Mouse (Mus musculus): ENCODE measurements around the gene Pcbp1. TPM values are rescaled to one million over a fixed set of nuclear protein-coding genes. Genes with fewer than 3 reads are reported as not detected.
"Not testable (repeated sequence)": the region's sequence is repeated elsewhere in the genome, so short reads cannot be mapped to it uniquely, and the experiment has no call there.

The Pcbp1 gene
- total RNA-seq, 2 experiments from 2014 or later: 179 to 184 TPM

DNA sequence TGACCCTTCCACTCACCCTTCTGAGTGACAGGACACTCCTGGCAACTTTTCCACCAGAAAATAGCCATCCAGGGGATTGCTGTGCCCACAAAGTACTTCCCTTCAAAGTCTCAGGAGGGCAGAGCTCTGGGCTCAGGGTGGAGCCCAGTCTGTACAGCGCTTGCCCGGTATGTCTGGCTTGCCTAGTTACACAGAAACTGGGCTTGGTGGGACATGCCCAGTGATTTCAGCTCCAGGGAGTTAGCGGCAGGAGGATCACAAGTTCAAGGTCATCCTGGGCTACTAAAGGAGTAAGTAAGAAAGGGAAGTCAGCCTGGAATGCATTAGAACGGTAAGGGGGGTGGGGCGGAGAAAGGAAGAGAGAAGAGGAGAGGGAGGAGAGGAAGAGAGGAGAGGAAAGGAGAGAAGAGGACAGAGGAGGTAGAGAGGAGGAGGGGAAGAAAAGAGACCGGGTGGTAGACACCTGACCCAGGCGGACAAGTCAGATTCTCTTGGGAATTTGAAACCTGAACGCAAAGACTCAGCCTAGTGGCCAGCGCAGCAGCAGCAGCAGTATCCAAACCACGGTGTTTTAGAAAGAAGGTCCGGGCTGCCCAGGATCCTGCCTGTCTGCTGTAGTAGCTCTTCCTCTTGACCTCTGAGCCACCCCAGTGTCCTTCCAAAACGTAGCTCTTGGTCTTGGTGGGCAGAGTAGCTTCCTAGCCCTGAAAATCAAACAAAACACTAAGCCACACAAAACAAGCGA lies 28.9 kb downstream of the Pcbp1 start:
- 0 out of 2 replicates have a peak, but pooled peaks have one; percentile 31 for TF ChIP-seq CTCF (conservative IDR thresholded peaks at IDR 0.05)
- no peak for DNase-seq (ENCODE audit: low spot score in 2 of 2)
- peak overlapping the region; percentile 34 for H3K4me3 ChIP-seq
- H3K27ac ChIP-seq: peak overlapping the region; percentile 48; the same call in 1 of the 2 replicates

DNA sequence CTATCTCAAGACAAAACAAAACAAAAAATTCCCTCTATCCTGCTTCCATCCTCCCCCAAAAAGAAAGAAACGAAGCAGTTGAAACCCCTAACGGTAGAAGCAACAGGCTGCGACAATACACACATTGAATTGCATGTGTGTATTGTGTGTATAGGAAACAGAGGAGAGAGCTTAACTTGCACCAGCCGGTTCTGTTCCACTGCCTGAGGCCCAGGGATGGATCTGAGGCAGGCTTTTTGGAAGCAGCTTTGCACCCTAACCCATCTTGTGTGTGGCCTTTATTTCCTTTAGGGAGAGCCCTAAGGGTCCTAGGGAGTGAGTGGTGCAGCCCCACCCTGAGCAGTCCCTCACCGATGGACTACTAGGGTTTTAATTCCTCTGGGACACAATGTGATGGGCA lies 29.5 kb downstream of the Pcbp1 start:
- peak overlapping the region; percentile 48; the same call in 1 of the 2 replicates for H3K27ac ChIP-seq
- H3K4me3 ChIP-seq: peak overlapping the region; percentile 34; the same call in 1 of the 2 replicates
- no peak for DNase-seq (ENCODE audit: low spot score in 2 of 2)
- TF ChIP-seq CTCF (conservative IDR thresholded peaks at IDR 0.05): no peak

DNA sequence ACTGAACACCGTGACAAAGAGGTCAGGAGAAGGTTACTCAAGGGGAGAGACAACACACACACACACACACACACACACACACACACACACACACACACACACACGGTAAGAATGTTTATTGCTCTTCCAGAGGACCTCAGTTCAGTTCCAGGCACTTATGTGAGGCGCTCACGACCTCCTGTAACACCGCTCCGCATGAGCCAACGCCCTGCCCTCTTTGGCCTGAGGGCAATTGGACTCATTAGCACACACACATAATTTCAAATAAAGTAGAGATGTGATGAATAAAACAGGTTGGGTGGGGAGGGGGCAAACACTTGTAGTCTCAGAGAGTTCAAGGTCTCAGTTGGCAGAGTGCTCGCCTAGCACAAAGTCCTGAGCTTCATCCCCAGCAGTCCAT lies 30.0 kb downstream of the Pcbp1 start:
- Histone ChIP-seq H3K27ac (no peak overlapping the region), H3K4me3 (no peak overlapping the region)
- DNase-seq (ENCODE audit: low spot score in 2 of 2): no peak
- no peak for TF ChIP-seq CTCF (conservative IDR thresholded peaks at IDR 0.05)

DNA sequence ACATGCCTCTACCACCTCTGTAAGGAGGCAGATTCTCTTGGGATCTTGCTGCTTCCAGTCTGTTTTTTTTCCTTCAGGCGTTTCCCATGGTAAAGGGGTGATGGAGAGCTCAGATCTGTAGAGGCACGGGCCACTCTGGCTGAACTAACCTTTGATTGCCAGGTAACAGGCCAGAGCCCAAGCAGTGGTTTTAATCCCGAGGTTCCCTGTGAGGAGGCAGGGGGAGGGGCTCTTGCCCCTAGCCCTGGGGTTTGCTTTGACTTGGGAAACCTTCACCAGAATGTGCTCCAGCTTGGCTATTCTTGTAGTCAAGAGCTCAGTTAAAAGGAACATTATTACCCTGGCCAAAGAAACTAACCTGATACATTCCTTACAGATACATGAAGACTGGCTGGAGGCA lies 30.5 kb downstream of the Pcbp1 start:
- Histone ChIP-seq H3K4me3 (no peak overlapping the region), H3K27ac (no peak overlapping the region)
- TF ChIP-seq CTCF (conservative IDR thresholded peaks at IDR 0.05): no peak
- DNase-seq (ENCODE audit: low spot score in 2 of 2): no peak

DNA sequence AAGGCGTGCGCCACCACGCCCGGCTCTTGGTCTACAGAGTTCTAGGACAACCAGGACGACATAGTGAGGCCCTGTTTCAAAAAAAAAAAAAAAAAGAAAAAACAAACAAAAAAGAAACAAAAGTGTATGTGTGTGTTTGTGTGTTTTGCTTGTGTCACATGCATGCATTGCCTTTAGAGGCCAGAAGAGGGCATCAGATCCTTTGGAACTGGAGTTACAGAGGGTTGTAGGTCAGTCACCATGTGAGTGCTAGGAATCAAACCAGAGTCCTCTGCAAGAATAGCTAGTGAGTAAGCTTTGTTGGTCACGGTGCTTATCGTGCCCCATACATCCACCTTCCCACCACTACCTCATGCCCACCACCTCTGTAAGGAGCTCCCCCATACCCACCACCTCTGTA lies 31.4 kb downstream of the Pcbp1 start:
- no peak for DNase-seq (ENCODE audit: low spot score in 2 of 2)
- Histone ChIP-seq H3K4me3 (no peak overlapping the region), H3K27ac (no peak overlapping the region)
- TF ChIP-seq CTCF (conservative IDR thresholded peaks at IDR 0.05): peak; percentile 53

DNA sequence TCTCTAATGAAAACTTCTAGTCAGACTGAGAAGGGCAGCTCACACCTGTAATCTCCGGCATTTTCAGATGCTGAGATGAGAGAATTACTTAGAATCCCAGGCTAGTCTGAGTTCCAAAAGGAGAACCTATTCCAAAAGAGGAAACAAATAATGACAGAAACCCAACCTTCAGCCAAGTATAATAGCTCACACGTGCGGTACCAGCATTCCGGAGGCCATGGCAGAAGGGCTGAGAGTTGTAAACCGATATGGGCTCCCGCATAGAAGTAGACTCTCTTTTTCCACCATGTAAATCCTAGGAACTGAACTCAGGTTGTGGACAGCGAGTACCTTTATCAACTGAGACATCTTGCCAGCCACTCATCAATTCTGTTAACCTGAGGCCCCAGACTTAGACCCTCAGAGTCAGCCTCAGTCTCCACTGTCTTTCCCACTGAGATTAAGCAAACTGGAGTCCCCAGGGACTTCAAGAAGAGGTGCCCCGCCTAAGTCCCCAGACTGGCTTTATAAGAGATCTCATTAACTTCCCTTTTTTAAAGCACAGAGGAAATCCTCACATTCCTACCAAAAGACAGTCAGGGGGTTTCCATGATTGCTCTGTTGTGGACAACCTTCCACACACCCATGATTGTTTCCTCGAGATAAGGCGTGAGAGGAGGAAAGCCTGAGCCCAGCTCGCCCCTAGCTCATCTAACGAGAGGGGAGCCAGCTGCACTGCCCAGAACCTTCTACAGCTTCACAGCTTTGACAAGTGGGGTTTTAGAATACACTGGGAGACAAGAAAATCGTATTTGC lies 32.5 kb downstream of the Pcbp1 start:
- TF ChIP-seq CTCF (conservative IDR thresholded peaks at IDR 0.05): no peak
- H3K27ac ChIP-seq: peak overlapping the region; percentile 7; the same call in 1 of the 2 replicates
- H3K4me3 ChIP-seq: no peak overlapping the region
- DNase-seq (ENCODE audit: low spot score in 2 of 2): no peak

DNA sequence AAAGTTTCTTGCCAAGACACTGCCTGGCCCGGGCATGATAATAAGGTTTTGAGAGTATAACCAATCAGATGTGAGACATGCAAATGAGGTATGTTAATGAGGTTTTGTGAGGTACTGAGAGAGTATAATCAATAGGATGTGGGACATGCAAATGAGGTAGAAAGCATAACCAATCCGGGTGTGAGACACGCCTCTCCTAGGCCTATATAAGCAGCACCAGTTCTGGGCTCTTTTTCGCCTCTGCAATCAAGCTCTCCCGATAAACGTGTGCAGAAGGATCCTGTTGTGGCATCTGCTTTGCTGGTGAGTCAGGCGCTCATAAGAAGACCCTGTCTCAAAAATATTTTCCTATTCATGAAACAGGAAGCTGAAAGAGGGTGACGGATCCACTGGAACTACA lies 35.7 kb downstream of the Pcbp1 start:
- not testable (repeated sequence) for H3K4me3 ChIP-seq; DNase-seq (ENCODE audit: low spot score in 2 of 2); H3K27ac ChIP-seq

DNA sequence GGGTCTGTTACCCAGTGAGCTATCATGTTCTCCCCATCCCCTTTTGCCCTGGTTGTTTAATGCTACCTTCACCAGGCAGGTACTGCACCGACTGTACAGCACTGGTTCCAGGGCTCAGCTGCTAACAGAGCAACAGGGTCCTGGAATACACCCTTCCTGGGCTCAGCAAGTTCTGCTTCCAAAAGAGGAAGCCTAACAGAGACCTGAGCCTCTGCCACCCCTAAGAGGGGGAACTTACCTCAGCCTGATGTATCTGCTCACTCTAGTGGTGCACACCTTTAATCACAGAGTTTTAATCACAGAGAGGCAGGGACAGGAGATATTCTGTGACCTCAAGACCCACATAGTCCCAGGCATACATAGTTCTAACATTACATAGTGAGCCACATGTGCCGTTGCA lies 36.2 kb downstream of the Pcbp1 start:
- DNase-seq (ENCODE audit: low spot score in 2 of 2): no peak
- no peak overlapping the region for H3K4me3 ChIP-seq
- no peak for TF ChIP-seq CTCF (conservative IDR thresholded peaks at IDR 0.05)
- H3K27ac ChIP-seq: no peak overlapping the region

DNA sequence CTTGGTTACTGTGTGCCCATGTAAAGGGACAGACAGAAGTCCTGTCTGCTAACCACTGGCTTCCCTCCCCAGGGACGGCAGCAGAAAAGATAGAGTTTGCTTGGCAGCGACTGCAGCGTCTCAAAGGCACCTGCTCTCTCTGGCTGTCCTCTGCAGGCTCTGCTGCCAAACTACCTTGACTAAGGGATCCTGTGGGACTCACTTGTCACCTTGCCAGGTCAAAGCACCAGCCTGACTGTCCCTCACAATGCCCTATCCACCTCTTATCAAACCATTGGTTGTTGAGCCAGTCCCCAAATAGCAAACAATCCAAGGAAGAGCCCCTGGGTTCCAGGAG lies 38.0 kb downstream of the Pcbp1 start:
- Histone ChIP-seq H3K4me3 (no peak overlapping the region), H3K27ac (peak overlapping the region; percentile 93)
- peak in 1 of 2 experiments; percentile 13 for DNase-seq (ENCODE audit: low spot score in 2 of 2)
- TF ChIP-seq CTCF (conservative IDR thresholded peaks at IDR 0.05): no peak

DNA sequence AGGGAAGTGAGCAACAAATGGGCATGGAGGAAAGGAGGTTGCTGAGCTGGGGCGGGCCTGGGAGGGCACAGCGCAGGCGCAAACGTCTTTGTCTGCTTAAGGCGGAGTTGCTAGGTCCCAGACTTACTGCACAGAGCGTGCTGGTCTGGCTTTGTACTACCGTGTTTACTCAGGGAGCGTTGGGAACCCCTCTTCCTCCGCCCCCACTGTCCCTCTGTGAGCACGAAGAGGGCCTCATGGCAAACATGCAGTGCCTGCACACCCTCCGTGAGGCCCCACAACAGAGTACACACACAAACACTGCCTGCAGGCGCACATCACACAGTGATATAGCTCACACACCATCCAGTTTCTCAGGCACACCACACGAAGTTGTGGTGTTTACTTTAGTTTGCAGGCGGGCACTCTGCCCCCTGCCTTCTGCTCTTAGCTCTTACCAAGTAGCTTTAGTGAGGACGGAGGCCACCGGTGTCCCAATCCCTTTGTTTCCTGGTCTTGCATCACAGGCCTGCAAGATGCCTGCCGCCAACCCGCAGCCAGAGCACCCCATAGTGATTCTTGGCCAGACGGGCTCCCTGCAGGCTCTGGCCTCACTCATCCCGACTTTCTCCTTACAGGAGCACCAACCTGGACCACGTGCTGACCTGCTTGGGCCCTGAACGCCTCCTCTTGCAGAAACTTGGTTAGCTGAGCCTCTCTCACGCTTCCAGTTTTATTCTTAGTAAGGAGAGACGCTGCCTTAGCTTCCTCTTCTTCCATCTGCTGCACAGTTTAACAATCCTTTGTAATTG lies 38.6 kb downstream of the Pcbp1 start:
- Histone ChIP-seq H3K4me3 (peak overlapping the region; percentile 31; the same call in 1 of the 2 replicates), H3K27ac (peak overlapping the region; percentile 93)
- peak; percentile 38 for TF ChIP-seq CTCF (conservative IDR thresholded peaks at IDR 0.05)
- peak; percentile 64 to 66 for DNase-seq (ENCODE audit: low spot score in 2 of 2)

DNA sequence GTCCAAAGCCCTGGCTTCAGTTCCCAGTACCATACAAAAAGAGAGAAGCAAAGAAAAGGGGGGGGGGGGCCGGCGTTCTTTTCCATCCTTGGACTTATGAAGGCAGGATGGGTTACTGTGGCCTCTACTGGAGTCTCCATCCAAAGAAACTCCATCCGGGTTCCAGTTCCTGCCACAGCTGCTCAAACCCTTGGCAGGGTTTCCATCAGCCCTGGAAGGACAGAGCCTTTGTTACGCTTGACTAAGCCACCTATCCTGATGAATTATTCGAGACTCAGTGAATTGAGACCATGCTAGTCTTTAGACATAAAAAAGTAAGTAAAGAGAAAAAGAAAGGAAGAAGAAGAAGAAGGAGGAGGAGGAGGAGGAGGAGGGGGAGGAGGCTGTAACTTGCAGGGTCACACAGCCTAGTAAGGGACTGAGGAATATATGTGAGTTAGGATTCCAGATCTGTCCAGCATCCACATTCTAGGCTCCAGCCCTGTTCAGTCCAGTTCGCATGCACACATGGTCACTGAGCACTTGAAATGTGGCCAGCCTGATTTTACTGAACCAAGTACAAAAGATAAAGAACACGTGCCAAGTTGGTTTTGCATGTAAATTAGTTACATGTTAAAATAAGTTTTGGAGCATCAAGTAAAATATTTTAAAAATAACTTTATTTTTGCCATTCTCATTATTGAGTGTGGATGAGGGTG lies 40.0 kb downstream of the Pcbp1 start:
- no peak for TF ChIP-seq CTCF (conservative IDR thresholded peaks at IDR 0.05)
- DNase-seq (ENCODE audit: low spot score in 2 of 2): no peak
- Histone ChIP-seq H3K4me3 (no peak overlapping the region), H3K27ac (peak overlapping the region; percentile 93; the same call in 1 of the 2 replicates)

DNA sequence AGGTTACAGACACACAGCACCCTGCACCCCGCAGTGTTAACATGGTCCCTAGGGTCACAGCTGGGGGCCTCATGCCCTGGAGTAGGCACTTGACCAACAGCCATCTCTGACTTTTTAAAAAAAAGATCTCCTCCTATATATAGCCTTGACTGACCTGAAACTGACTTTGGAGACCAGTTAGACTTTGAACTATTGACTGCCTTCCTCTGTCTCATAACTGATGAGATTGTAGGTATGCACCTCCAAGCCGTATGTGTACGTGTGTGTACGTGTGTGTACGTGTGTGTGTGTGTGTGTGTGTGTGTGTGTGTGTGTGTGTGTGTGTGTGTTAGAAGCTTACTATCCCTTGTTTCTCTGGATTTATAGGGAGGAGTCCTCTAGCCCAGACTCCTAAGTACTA lies 44.2 kb downstream of the Pcbp1 start:
- no peak for DNase-seq (ENCODE audit: low spot score in 2 of 2)
- H3K4me3 ChIP-seq: no peak overlapping the region
- no peak for TF ChIP-seq CTCF (conservative IDR thresholded peaks at IDR 0.05)
- H3K27ac ChIP-seq: no peak overlapping the region

Data from layer of hippocampus, adult 2 months (tissue).